Mouse (Mus musculus) heart, postnatal 25 days (tissue): Measurements from ENCODE around the gene Xdh. TPM values are rescaled to one million over a fixed set of nuclear protein-coding genes. Genes with fewer than 3 reads are reported as not detected.
"Not testable (repeated sequence)": the region's sequence is repeated elsewhere in the genome, so short reads cannot be mapped to it uniquely, and the experiment has no call there.

Source experiments
- DNase-seq: peaks from one replicate; pipeline ENCODE4 v3.0.0; 2022; ENCODE audit warnings: low spot score
- intact Hi-C: fragments of 180-260 bp; cut with DNase I; formaldehyde crosslinking; loops from one replicate; pipeline ENCODE4 v1.15.1; 2025
- total RNA-seq, 2 experiments: library from RNA; stranded (reverse); gene quantifications; 2 replicates each; pipeline ENCODE4 v1.2.3; 2021

The Xdh gene
- total RNA-seq, 2 experiments from 2014 or later = 88.2 to 109 TPM

DNA sequence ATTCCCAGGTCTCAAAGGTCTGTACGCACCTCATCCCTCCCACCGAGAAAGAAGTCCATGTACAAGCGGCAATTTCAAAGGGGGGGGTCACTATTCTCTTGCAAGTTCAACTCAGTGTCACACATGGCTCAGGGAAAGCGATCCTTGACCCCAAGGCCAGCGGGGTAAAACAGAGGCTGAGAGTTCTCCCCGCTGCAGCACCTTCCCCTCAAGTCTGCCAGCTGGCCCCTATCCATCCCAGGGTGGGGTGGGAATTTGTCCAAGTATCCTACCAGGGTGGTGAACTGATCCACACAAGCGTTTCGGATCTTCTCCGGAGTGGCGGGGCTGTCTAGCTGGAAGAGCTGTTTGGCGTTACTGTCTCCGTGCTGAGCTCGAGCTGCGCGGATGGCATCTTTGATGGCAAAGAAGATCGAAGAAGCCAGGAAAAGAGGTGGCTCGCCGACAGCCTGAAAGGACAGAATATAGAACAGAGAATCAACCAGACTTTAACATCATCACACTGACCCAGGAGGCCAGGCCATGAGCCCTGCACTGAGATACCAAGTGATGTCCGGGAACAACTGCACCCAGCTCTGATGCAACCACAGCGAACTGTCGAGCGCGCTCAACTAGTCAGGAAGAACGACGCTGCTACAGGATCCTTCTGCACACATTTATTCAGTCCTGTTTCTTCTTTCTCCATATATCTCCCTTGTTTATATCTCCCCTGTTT, 63.8 kb downstream of the Xdh start:
- intact Hi-C loops = no loop called here
- no peak for DNase-seq

DNA sequence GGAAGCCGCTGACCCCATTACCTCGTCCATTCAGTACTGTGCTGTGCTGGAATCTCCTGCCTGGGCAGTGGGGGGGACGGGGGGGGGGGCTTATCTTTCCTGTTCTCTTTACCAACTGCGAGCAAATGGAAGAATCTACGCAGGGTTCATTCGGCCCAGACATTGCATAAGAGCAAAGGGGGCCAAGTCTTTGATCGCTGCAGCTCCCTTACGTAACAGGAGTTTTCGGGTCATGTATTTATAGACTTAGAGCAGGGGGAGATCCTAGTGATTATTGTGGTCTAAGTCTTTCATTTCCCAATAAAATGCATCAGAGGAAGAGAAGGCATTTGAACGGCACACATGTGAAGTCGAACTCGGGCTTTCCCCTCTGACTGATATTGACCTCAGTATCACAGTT, 66.7 kb downstream of the Xdh start:
- no peak for DNase-seq
- intact Hi-C loops = loop anchor here (2.0 kb wide), 2 partner anchors 139 to 311 kb away; no protein-coding TSS in a partner anchor

DNA sequence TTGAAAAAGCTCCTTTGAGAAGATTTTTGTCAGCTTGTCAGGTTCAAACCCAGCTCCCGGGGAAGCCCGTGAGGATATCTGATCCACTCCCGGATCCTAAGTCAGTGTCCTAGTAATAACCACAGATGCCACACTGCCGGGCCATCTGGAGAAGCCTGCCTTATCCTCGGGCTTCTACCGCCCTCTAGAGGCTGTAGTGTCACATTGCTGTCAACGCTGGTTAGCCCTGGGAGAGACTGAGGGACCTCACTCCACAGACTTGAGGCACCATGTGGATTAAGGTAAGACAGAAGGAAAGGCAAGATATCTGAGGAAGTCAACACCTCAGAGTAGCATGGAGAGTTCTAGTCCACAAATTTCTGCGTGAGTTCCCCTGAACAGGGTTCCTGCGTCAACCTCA, 67.8 kb downstream of the Xdh start:
- intact Hi-C loops = loop anchor here (1.0 to 2.0 kb wide), 5 partner anchors 78 to 577 kb away; partner anchors contain the start of gene Ehd3
- peak; percentile 39 for DNase-seq

DNA sequence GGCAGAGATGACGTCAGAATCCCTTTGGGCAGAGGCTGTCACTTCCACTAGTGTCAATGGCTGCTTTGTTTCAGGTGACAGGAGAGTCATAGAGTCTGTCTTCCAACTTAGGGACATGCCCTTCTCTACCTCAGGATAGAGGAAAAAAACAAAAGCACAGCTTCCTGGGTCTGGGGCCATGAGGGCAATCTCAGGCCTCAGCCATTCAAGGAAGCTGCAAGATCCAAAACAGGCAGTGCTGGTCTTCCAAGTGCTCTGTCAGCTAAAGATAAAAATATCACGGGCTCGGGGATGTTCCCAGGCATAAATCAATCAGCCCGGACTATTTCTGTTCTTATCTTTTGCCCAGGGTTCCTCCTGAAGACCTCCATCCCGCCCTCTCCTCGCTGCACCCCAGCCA, 68.7 kb downstream of the Xdh start:
- intact Hi-C loops = no loop called here
- no peak for DNase-seq

DNA sequence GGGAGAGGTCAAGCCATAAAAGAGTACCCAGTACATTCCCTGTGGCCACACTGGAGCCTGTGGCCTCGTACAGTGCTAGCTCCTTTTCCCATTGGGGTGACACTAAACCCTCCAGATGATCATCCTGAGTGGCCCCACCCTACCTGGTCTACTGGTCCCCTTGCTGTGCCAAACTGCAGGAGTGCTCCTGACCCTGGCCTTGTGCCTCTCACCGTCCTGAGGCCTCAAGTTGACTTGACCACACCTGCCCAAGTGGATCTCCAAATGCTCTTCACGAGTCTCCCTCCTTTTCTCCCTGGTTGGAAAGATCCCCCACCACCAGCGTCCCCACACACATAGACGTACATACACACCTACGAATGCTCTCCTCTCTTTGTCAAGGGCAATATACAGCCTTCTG, 69.7 kb downstream of the Xdh start:
- intact Hi-C loops = no loop called here
- DNase-seq = no peak

DNA sequence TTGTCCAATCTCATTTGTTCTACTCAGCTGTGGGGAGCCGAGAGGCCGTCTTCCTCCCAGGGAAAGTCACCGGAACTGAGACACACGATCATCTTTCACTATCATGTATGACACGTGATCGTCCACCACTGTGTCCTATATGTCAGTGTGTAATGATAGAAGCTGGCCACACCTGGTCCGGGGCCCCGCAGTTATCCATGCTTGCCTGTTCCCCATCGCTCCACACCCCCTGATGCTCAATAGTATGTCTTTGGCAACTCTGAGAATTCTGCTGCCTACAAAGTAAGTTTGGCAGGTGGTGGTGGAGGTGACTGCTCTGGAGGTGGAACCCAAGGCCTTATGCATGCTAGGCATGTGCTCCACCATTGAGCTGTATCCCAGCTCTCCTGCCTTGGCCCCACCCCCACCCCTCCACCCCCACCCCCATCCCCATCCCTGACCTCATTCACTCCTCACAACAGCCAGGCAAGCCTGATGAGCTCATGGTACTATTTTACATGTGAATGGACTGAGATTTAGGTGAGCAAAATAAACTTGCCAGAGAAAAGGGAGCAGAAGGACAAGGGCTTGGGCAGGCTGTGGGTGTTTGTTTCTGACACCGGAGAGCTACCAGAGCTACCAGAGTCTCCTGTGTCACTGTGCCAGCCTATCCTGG, 70.6 kb downstream of the Xdh start:
- intact Hi-C loops = no loop called here

DNA sequence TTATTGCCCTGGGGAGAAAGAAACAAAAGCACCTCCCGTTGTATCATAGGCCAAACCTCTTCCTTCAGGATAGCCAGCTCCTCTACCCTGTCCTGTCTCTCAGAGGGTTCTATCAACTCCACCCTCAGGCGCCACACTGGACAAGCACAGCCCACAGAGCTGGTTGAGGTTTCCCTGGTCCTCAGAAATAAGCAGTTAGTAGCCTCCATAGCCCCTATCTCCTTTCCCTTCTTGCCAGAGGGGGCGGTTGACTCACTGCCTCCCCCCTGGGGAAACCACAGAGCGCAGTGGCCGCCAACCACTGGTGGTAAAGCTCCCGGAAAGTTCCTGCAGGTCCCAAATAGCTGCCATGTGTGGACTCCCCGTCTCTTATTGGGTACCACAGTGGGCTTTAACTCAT, 74.3 kb downstream of the Xdh start:
- intact Hi-C loops = no loop called here
- DNase-seq = no peak

More for the DNA sequence above, 70.6 kb downstream of the Xdh start:
- no peak for DNase-seq

DNA sequence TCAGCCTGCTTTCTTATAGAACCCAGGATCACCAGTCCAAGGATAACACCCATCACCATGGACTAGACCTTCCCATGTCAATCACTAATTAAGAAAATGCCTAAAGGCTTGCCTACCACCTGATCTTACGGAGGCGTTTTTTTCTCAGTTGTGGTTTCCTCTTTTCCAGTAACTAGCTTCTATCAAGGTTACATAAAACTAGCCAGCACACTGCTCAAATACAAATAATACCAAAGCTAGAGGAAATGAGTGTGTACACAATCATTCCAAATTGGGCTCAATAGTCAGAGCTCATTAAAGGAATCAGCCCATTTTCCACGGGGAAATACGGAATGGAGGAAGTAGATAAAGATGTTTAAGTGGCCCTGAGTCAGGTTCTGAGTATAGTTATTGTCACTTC, 74.7 kb downstream of the Xdh start:
- no peak for DNase-seq
- intact Hi-C loops = no loop called here

DNA sequence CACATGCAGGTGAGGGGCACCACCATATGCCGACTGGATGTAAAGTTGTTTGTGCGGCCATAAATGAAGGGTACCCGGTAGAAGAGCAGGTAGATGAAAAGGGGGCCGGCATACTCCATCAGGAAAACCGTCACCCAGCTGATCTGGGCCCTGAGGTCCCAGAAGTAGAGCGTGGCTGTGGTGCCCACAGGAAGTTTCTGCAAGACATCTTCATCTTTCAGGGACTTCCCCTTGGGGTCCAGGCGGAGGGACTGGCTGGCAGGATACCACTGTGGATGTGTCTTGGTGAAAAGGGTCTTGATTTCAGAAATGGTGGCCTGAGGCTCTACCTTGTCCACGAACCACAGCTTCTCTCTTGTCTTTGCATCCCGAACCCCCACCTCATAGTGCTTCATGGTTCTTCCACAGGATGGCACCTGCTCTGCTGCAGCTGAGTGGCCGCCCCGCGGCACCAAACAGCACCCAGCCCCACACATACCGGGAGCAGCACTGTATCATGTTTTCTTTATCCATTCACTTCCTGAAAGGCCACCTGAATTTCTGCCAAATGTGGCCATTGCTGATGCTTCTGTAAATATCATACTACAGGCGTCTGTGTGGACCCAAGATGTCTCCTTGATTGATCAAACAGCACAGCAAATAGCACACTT, 78.9 kb downstream of the Xdh start:
- intact Hi-C loops = no loop called here
- DNase-seq = no peak

DNA sequence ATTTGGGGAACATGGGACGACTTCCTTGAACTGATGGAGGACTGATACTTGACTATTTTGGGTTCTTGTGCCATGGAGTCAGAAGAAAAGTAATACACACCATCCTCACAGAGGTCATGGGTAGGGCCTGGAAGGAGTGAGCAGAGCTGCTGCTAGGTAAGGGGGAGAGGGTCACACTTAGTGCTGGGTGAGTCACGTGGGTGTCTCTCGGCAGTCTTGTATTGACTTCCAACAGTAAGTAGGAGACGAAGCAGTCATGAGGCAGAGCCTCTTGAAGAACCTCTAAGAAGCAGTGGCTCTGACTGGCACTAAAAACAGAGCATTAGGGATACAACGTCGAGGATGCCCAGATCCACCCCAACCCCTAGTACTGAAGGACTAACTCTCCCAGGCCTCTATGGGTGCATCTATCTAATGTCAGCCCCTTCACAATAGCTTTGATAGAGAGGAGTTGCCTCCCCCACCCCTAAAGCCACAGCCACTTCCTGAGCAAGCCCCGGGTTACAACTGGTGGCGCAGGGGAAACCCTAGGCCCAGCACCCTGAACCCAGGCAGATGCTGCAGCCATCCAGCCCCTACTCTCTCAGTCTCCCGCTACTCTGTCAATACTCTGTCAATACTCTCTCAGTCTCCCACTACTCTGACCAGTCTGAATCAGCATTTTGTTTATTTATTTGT, 80.8 kb downstream of the Xdh start:
- intact Hi-C loops = no loop called here

DNA sequence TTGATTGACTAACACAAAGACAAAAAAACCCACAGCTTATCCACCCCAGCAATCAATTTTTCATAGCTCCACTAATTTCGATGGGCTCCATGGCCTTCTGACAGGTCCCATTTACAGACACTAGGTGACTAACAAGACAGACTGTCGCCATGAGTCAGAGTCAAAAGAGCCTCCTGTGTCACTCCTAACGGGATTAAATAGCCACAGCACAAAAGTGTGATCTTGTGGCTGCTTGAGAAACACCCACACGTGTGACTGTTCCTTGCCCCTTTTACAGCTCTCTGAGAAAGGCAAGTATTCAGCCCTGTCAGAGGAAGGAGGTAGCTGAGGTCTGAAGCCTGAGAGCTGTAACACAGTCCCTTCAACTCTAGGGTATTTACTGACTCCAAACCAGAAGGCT, 96.3 kb downstream of the Xdh start:
- intact Hi-C loops = no loop called here
- DNase-seq = no peak

More for the DNA sequence above, 80.8 kb downstream of the Xdh start:
- DNase-seq = no peak

DNA sequence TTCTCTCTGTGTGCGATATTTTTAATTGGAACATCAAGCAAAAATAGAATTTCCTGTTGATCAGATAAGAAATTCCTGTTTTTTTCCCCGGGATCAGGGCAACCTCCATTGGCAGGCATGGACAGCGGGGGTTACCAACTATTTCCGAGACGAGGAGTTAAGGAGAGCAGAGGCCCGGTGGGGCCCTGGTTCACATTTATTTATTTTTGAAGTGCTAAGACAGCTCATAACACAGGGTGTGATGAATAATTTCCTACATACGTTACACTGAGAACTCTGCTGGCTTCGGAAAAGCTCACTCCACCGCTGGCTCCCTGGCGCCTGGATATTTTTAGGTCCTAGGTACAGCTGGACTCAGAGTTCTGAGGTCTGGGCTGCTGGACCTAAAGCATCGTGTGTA, 97.0 kb downstream of the Xdh start:
- DNase-seq = no peak
- intact Hi-C loops = no loop called here

DNA sequence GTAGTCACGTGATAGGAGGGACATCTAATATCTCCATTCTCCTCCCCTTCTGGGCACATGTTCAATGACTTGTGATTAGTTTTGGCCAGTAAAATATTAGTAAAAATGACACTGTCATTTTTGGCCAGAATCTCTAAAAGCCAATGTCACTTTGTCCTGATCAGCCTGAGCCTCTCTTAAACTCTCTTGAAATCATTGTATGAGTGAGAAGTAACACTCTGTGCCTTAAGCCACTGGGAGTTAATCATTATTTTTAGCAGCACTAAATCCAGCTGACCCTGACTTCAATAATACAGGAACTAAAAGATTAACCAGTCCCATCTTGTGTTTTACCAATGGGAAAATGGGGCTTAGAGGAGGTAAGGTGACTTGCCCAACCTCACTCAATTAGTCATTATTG, 102.6 kb downstream of the Xdh start:
- no peak for DNase-seq
- intact Hi-C loops = no loop called here

DNA sequence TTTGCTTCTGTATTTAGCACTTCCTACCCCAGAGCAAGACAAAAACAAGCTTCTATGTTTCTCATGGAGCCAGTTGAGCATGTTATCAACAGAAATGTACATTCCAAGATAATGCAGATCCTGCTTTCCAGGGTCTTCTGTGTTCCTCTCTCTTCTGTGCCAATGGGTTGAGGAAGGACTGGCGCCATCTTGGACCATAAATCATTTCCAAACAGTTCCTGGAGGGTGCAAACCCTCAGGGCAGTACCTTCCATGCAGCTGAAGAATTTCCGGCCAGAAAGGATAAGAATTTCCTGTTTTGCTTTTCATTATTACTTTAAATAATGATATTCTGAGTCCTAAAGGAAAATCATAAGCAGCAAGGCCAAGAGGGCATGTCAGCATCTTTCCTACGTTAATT, 104.4 kb downstream of the Xdh start:
- intact Hi-C loops = no loop called here
- DNase-seq = no peak

DNA sequence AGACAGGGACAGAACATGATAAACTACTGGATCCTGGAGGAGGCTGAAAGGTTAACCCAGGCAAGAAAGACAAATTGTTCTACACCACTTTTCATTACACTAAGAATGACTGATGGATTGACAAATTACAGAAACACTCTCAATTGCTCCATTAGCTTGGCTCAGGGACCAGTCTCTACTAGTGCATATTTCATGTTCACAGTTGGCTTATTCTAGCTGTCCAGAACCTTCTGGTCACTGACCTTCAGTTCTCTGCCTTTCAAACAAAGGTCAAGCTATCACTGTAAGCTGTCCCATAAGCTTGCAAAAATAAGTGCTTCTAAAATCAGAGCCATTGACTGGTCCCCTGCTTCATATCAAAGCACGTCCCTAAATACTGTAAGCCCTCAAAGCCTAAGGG, 107.0 kb downstream of the Xdh start:
- DNase-seq = no peak
- intact Hi-C loops = no loop called here

DNA sequence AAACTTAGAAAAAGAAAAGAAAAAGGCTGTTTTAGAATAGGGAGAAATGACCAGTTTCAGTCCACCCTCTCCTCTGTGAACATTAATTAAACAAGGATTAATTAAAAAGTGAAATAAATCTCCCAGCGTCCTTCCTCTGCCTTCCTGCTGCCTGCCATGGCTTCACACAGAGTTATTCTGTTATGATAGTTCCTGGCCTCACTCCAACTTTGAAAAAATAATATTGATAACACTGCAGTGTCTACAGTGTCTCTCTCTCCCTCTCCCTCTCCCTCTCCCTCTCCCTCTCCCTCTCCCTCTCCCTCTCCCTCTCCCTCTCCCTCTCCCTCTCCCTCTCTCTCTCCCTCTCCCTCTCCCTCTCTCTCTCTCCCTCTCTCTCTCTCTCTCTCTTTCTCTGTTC, 110.1 kb downstream of the Xdh start:
- DNase-seq, intact Hi-C loops: not testable (repeated sequence)

DNA sequence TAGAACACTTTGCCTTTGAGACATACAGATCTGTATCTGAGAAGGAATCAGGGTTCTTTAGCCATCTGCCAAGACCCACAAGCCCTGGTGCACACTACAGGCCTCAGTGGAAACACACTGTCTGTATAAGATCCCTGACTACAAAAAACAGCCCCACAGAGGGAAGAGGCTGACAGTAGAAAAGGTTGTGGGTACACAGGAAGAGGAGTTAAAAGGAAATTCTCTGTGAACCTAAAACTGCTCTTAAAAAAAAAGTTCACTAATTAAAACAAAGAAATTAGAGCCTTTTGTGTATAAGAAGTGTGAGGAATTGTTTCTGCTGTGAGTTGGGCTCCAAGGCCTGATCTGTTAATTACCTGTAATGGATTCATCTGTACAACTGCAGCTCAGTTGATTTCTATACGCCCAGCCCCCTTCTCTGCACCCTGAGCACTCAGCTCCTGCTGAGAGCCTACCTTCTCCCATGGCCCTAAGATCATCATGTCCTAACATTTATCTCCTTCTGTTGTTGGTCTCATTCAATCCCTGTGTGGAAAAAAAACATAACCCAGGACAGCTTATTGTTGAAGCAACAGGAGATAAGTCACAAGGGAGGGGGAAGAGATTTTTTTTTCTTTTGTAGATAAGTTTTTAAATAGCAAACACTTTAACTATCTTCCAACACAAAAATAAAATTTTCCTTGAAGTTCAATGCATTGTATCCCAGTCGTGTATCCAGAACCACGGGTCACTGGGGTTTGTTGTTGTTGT, 110.7 kb downstream of the Xdh start:
- intact Hi-C loops = no loop called here
- no peak for DNase-seq

DNA sequence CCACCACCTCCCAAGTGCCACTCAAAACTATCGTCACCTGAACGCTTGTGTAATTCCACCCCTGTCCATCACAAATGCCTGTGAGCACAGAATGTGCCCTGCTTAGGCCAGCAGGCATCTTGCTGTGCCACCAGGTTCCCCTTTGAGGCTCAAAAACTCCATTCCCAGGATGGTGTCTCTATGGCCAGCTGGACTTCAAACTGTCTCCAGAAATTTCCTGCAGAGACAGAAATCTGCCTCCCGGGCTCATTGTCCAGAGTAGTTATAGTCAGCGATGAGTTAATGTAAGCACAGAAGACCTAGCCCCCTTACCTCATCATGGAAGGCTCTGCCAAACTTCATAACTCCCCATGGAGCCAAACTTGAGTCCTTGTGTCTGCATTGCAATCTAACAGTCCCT, 112.8 kb downstream of the Xdh start:
- DNase-seq = no peak
- intact Hi-C loops = no loop called here

DNA sequence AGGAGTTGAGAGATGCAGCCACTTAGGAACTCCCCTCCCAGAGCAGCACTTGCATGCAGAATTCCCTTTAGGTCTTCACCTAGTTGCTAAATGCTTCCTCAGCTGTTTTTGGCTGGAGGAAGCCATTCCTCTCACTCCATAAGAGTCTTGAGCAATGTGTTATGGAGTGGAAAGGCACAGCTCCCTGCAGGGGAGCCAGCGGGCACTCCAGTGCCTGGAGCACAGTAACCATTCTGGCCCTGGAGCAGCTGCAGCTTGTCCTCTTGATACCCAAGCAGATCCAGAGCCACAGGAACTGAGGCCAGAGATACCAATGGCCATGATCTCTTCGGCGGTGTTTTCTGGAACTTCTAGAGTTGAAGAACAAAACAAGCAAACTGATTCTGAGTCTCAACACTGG, 113.4 kb downstream of the Xdh start:
- no peak for DNase-seq
- intact Hi-C loops = no loop called here
